Mouse (Mus musculus) megakaryocyte-erythroid progenitor cell, adult 5-6 weeks (primary cell): ENCODE measurements at regions not wholly inside any gene's neighbourhood (a gene's known extent, or its start where the extent isn't known, plus 50 kb on each side); places are given as distances from the start of the nearest gene placed in this dataset.

ENCODE experiments used
- ATAC-seq: replicated peaks from 2 replicates; pipeline ENCODE4 v1.8.0; 2016; ENCODE audit warnings: mild to moderate bottlenecking, inconsistent platforms; ENCODE audit not compliant: severe bottlenecking, poor library complexity, low FRiP score, low TSS enrichment

GRCm38 (mm10) chr12:109539046-109539445 is 61.1 kb downstream of the Rtl1 start:
- ATAC-seq: no peak

GRCm38 (mm10) chr12:109538641-109539040 is 61.5 kb downstream of the Rtl1 start:
- ATAC-seq: no peak

GRCm38 (mm10) chr12:109536536-109536935 is 63.6 kb downstream of the Rtl1 start:
- no peak for ATAC-seq

- ATAC-seq: no peak
Observed at GRCm38 (mm10) chr12:109532392-109532791, 67.7 kb downstream of the Rtl1 start.

GRCm38 (mm10) chr12:109531347-109532023 is 68.6 kb downstream of the Rtl1 start:
- no peak for ATAC-seq

- peak; percentile 31 for ATAC-seq
Observed at GRCm38 (mm10) chr12:109530215-109531050, 69.7 kb downstream of the Rtl1 start.

GRCm38 (mm10) chr12:109529501-109529900 is 70.6 kb downstream of the Rtl1 start:
- ATAC-seq: no peak

- ATAC-seq: no peak
Observed at GRCm38 (mm10) chr12:109528966-109529365, 71.2 kb downstream of the Rtl1 start.

- ATAC-seq: no peak
Observed at GRCm38 (mm10) chr12:109528263-109528545, 71.9 kb downstream of the Rtl1 start.

GRCm38 (mm10) chr12:109527414-109528262 is 72.5 kb downstream of the Rtl1 start:
- no peak for ATAC-seq

- no peak; the same call in 1 of the 2 replicates for ATAC-seq
Observed at GRCm38 (mm10) chr12:109525613-109526012, 73.0 kb downstream of the Dlk1 start.

GRCm38 (mm10) chr12:109521199-109521780 is 68.7 kb downstream of the Dlk1 start:
- ATAC-seq: no peak

- no peak for ATAC-seq
Observed at GRCm38 (mm10) chr12:109520414-109520813, 67.8 kb downstream of the Dlk1 start.

- ATAC-seq: no peak
Observed at GRCm38 (mm10) chr12:109519838-109520237, 67.2 kb downstream of the Dlk1 start.

GRCm38 (mm10) chr12:109518413-109519021 is 65.9 kb downstream of the Dlk1 start:
- ATAC-seq: no peak

- no peak for ATAC-seq
Observed at GRCm38 (mm10) chr12:109517764-109518163, 65.1 kb downstream of the Dlk1 start.

- ATAC-seq: no peak
Observed at GRCm38 (mm10) chr12:109516961-109517360, 64.3 kb downstream of the Dlk1 start.

- no peak for ATAC-seq
Observed at GRCm38 (mm10) chr12:109514292-109514818, 61.7 kb downstream of the Dlk1 start.
